Mouse (Mus musculus) embryonic fibroblast, embryonic 13.5 days (primary cell): ENCODE data around the gene 4933434E20Rik.

Experiments
- CTCF ChIP-seq: IDR thresholded peaks from 2 replicates; pipeline ENCODE4 v1.5.1; 2011; ENCODE audit warnings: mild to moderate bottlenecking, control low read depth, low read length, moderate library complexity, borderline replicate concordance; ENCODE audit not compliant: insufficient read depth
- POLR2A ChIP-seq: IDR thresholded peaks from 2 replicates; pipeline ENCODE4 v1.6.1; 2011; ENCODE audit warnings: low read depth, mild to moderate bottlenecking, control low read depth, low read length, moderate library complexity

DNA sequence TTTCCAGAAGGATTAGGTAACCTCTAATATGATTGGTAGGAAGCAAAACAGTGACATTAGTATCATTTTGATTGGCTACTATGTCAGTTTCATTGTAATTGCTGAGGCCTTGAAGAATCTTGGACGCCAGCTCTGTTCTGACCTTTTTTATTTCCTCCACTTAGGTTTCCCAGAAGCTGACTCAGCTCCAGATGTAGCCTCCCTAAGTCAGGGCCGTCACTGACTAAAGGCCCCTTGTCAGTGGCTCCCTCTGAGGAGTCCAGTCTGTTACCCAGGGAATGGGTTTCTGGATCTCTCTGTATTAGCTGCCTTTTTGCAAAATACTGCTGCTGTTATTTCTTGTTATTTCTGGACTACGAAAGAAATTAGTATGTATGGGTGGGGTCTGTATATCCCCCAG is 64.1 kb downstream of the 4933434E20Rik start:
- TF ChIP-seq CTCF (no peak), POLR2A (no peak)
